Mouse (Mus musculus): ENCODE measurements around the gene Dbh.

Dbh gene

DNA sequence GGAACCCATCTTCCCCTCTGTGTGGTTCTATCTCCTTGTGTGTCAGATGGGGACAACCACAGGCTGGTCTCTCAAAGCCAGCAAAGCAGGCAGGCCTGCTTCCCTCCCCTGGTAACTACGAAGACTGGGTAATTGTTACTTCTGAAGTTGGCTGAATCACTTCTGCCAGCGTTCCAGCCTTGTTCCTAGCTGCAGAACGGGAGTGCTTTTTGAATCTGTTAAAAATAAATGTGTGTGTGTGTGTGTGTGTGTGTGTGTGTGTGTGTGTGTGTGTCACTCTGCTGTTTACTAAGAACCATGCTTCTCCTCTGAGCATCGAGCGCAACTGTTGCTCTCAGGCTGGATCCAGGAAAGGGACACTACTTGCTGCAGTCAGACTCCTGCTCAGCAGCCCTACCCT is 1.2 kb upstream of the Dbh start:
- DNase-seq (ENCODE audit: low spot score): no peak

GRCm38 (mm10) chr2:27166074-27166473 is 1.0 kb downstream of the Dbh start:
- no peak for DNase-seq (ENCODE audit: low spot score)

- no peak for DNase-seq (ENCODE audit: low spot score)
Measured at GRCm38 (mm10) chr2:27166999-27167398, 2.0 kb downstream of the Dbh start.

DNA sequence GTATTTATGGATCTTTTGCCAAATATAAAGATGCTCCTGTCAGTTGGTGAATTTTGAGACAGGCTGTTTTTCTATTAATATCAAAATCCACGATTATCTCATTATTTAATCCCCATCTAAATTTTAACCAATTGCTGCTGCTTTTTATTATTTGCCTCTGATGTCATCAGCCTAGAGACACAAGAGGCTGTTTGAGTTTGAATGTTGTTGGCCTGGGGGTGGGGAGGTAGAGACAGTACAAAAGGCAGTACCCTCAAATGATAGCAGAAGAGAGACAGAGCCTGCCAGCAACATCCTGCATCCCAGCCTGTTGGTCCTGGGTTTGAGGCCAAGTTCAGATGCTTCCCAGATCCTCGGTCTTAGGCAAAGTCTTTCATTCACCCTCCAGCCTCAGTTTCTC is 9.2 kb downstream of the Dbh start:
- DNase-seq (ENCODE audit: low spot score): no peak

GRCm38 (mm10) chr2:27175696-27176267 is 10.7 kb downstream of the Dbh start:
- DNase-seq (ENCODE audit: low spot score): no peak

DNA sequence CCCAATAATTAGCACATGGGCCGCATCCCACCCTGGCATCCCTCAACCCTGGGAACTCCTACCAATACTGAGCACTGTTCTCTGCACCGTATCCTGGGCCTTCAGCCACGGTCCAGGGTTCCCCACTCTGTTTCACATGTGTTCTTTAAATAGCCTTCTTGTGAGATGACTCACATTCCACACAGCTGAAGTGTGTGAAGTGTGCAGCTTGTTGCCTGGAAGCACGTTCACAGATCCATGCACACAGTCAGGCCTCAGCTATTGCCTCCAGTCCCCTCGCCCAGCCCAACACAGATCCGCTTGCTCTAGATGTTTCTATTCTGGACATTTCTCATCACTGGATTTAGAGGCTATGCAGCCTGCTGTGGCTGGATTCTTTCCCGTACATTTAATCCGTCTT is 14.1 kb downstream of the Dbh start:
- no peak for DNase-seq (ENCODE audit: low spot score)

GRCm38 (mm10) chr2:27181907-27182306 is 16.9 kb downstream of the Dbh start:
- DNase-seq (ENCODE audit: low spot score): peak; percentile 5

DNA sequence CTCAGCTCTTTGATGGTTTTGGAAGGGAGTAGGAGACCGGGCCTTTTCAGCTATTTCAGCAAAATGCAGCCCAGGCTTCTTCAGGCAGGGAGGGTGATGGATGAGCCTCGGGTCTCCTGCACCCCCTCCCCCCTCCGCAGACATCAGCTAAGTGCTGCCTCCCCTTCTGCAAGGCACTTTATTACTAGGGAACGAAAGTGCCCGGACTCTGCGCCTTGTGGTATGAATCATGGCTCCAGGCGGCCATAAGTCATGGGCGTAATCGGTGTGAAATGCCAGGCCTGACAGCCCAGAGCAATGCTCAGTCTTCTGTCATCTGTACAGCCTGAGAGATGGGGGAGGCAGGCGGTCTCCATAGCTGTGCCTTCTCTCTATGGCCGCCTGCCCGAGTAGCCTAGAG is 18.7 kb downstream of the Dbh start:
- peak; percentile 42 for DNase-seq (ENCODE audit: low spot score)

- no peak for DNase-seq (ENCODE audit: low spot score)
Measured at GRCm38 (mm10) chr2:27187531-27187930, 22.5 kb downstream of the Dbh start.

DNA sequence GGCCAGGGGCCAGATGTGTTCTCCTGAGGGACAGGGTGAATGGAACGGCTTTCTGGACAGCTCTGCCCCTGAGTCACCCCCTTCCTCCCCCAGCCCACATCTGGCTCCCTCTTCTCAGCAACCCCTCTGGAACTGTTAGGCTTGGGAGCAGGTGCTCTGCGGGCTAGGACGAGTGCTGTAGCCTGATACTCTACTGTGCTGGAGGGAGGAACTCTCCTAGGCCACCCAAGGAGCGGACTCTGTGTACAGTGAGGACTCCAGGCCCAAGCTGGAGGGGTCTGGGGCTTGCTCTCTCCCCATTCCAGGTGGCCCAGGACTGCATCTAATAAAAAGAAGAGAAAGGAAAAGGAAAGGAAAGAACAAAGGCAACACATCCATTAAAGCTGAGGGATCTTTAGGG is 25.0 kb downstream of the Dbh start:
- DNase-seq (ENCODE audit: low spot score): no peak

GRCm38 (mm10) chr2:27198551-27199246 is 33.7 kb downstream of the Dbh start:
- no peak for DNase-seq (ENCODE audit: low spot score)

DNA sequence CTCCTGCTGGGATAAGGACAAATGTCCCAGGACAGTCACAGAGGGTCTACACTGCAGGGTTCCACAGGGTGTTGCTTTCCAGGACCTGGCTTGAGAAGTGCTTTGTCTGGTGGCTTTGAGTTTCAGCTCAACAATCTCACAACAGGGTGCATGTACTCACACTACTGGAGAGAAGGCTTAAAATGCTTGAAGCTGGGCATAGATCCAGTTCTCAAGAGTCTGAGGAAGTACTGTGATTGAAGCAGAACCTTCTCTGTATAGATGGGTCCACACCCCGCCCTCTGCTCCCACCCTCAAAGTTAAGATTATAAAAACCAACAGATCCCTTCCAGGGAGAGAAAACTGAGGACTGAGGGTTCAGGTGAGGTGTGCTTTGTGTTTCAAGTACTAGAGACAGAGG is 35.6 kb downstream of the Dbh start:
- DNase-seq (ENCODE audit: low spot score): no peak

DNA sequence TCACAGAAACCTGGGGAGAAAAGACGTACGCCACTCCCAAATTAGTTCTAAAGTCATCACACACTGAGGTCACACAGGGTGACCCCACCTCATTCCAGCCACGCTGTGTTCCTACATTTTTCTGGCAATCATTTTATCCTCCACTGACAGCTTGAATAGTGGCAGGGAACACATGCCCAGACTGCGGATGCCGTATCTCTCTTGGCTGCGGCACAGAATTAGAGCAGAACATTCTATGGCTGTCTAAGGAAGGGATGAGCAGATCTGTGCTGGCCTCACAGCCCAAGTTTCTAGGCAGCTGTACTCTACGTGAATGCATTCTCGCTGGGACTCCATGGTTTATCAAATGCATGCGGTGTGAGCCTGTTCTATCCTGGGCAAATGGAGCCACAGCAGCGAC is 40.6 kb downstream of the Dbh start:
- DNase-seq (ENCODE audit: low spot score): no peak

DNA sequence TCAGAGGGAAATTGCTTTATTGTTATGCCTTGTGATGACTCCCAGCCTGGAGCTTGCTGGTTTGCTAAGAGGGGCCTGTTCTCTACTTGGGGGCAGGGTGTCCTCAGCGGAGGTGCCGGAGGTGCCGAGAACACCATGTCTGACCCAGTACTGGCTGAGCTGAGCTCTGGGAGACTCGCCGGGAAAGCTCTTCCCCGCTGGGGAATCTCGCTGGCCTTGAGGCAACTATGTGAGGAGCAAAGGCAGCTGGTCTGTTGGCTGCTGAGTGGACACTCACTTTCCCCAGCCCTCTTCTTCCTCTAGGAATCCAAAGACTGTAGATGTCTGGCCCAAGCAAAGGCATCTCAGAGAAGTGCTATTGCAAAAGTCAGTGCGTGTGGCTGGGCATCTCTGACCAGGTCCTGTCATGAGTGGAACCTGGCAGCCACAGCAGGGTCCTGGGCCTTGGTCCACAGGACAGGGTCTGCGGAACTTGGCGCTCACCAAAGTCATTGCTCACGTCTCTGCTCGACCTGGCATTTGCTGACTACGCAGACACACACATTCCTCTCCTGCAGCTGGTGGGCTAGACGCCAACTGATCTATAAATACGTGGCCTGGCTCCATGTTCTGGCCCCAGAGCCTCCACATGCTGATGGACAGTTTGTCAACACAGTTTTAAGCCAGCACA is 41.2 kb downstream of the Dbh start:
- DNase-seq (ENCODE audit: low spot score): no peak

DNA sequence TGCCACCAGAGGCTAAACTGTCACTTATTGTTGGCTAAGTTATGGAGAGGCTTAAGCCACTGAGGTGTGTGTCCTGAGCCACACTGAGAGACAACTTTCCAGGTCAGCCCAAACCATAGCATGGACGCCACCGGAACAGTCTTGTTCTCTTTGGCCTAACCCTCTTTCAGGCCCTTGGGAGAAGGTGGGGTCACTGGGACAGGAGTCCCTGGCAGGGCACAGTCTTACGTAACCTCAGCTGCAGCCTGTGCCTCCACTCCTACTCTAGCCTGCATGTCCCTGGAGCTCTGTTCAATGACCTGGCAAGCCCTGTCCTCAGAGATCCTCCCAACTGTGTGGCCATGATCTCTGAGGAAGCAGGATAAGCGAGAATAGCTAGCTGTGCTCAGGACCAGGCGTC is 42.1 kb downstream of the Dbh start:
- DNase-seq (ENCODE audit: low spot score): no peak

GRCm38 (mm10) chr2:27209370-27209769 is 44.3 kb downstream of the Dbh start:
- no peak for DNase-seq (ENCODE audit: low spot score)

DNA sequence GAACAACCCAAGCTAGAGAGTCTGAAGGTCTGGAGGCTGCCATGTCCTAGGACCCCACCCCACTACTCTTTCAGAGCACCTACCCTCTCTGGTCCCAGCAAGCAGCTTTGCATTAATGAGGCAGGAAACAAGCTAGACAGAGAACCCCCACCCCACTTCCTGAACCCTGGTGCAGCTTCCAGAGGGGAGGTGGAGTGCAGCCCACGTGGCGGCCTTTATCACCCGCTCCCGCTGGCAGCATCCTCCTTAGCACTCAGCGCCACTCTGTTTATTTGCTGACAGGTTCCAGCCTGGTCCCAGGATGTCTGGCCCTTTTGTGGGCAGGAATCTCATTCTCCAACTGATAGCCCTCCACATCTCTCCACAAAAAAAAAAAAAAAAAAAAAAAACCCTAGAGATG is 44.8 kb downstream of the Dbh start:
- DNase-seq (ENCODE audit: low spot score): peak; percentile 13

DNA sequence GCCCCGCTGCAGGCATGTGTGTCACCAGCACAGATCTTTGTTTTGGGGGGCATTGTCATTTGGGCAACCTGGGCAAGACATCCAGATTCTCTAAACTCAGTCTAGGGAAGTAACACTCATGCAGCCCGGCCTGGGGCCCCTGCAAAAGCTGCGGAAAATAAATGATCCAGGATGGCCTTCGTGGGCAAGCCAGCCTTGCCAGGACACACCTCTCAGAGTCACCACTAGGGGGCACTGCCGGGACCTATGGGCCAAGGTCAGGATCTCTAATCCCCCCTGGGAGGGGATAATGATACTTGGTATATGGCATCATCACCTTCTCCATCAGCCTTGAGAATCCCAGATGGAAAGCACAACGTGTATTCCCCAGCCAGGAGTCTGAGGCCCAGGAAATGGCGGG is 45.2 kb downstream of the Dbh start:
- DNase-seq (ENCODE audit: low spot score): peak; percentile 18

- no peak for DNase-seq (ENCODE audit: low spot score)
Measured at GRCm38 (mm10) chr2:27210676-27211210, 45.7 kb downstream of the Dbh start.

DNA sequence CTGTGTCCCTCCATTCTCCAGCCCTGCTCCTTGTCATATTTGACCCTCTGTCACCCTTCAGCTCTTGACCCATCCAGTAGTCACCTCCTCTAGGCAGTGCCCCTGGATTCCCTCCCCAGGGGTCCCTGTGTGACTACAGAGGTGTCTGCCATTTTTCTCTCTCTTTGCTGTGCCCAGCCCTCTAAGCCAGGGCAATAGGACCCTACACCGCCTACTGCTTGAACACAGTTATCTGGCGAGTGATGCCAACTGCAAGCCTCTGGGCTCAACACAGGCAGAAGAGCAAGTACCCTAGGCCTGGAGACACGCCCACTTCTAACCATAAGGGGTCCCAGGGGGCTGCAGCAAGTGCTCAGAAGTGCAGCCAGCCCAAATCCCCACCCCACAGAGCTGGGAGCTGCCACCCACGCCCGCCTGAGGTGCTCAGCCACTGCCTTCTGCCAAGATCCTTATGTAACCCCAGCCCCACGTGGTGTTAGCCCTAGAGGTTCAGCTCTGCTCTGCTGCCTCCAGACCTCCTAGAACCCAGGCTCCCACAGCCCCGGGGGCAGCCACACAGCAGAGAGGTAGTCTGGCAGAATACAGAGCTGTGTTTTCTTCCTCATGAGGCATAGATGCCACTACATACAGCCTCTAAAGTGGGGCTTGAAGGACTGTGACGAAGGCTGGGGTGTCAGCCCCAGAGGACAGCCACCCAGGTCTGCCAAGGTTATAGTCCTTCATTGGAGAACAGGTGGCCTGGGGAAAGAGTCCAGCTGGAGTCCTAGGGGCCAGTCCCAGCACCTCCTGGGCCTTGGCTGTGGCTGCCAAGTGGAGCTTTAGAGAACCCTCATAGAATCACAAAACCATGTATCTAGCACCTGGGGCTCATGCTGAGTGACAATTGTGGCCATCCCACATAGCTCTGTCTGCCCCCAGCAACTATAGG is 47.2 kb downstream of the Dbh start:
- DNase-seq (ENCODE audit: low spot score): no peak

DNA sequence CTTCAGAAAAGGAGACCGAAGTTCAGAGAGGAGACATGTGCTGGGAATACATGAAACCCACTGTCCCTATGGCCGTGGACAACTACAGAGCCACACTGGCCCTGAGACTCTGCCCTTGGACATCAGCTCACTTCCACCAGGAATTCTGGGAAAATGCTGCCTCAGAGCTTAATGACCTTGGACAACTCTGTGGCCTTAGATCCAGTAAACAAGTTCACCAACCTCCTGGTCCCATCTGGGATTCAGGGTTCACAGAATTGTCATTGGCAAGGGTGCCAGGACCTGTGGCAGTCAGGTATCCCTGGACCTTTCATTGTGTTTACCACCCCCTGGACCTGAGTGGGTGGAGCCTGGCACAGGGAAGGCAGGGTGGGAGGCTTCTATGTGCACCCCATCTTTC is 50.5 kb downstream of the Dbh start:
- no peak for DNase-seq (ENCODE audit: low spot score)

DNA sequence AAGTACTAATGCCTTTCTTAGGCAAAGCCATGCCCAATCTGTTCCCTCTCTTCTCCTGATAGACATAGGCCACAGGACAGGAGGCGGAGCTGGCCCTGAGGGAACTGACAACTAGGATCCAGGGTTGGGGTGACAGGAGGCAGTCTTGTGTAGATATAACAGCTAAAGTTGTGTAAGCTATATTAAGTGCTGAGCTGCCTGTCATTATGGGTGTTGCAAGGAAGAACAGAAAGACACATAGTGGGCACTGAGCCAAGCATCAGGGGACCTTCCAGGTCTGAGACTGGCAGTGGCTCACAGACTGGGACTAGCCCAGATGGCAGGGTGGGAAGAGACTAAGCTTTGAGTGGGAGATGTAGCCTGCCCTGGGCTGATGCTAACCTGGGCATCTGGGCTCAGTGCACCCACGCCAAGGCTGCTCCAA is 53.1 kb downstream of the Dbh start:
- DNase-seq (ENCODE audit: low spot score): no peak

Measured in yolk sac, embryonic 10.5 days (tissue).